Mouse (Mus musculus) olfactory bulb, adult 2 months (tissue): ENCODE data around the gene Aplp2.

Experiments
- CTCF ChIP-seq: fragments of 200-500 bp; IDR thresholded peaks from 2 replicates; pipeline ENCODE4 v1.5.1; 2012; ENCODE audit warnings: low read depth, mild to moderate bottlenecking, low read length, moderate library complexity; ENCODE audit not compliant: insufficient read depth
- POLR2A ChIP-seq: fragments of 200-500 bp; IDR thresholded peaks from 2 replicates; pipeline ENCODE4 v1.6.1; 2012; ENCODE audit warnings: mild to moderate bottlenecking, low read depth, low read length, moderate library complexity; ENCODE audit not compliant: insufficient read depth

DNA sequence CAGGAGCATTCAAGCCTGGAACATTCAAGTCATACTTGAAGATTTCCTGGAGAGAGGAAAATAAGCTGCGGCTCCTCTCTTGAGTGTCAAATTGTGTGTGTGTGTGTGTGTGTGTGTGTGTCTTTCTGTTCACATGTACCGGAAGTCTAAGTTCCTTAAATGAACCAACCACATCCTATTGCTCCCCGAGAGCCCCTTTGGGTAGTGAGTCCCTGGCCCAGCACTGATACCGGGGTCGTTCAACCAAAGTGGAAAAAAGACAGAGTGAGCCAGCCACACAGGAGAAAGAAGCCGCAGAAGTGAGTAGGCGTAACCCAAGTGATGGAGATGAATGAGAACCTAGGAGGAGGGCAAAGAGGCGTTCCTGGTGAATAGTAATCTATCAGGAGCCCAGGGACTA, 81.7 kb downstream of the Aplp2 start:
- TF ChIP-seq CTCF (no peak), POLR2A (no peak)
